Mouse (Mus musculus): Measurements from ENCODE around the gene Taf10.
"Not testable (repeated sequence)": the region's sequence is repeated elsewhere in the genome, so short reads cannot be mapped to it uniquely, and the experiment has no call there.

Gene Taf10

DNA sequence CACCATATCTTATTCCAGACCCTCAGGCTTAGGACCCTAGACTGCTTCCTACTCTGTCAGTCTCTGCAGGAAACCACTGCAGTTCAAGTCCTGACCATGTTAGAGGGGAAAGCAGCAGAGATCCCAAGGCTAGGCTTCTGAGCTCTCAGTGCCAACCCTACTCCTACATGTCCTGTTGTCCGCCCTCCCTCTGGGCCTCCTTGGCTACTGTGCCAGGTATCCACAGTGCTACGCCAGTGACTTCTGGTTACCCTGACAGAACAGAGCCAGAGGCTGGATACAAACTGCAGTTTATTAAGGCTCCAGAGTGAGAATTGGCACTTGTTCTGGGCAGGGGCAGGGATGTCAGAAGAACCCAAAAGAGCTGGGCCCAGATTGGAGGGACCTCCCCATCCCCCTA lies 8.6 kb upstream of the Taf10 start:
- DNase-seq (ENCODE audit: low spot score), result no peak

DNA sequence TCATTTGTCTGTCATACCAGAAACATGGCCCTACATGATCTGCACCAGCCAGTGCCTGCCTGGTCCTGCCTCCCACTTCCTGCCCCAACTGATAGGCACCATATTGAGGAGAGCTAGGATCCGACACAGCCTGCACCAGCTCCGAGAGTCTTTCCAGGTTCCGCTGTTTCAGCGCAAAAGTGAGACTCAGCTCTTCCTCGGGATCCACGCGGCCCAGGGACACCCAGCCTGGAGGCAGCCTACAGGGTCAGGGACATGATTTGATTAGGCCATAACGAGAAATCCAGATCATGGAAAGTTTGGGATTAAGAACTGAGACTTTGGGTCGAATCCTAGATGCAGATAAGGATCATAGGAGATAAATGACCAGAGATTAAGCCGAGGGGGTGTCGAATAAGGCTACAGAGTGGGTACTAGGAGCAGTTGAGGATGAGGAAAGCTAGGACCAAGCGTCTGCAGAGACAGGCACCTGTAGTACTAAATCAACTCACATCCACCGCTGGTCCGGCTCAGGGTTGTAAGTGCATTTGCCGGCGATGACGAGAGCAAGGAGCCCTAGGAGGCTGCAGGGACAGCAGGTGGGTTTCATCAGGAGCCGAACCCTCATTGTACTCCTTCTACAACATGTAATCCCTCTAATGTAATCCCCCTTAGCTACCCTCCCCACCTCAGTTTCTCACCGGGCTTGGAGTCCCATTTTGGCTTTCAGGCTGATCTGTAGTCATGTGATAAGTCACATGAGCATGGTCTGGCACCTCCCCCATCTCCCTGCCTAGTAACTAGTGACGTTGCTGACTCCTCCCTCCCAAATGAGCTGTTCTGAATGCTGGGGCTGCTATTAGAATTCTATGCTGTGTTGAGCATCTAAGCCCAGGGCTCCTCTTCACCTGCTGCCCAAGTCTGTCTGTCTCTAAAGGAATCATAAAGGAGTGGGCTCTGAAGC lies 7.6 kb upstream of the Taf10 start, which contains the start of gene Tpp1:
TSS of gene Tpp1 (minus strand) at position 745 of the 943 bp plus-strand sequence.
- DNase-seq (ENCODE audit: low spot score), result peak; percentile 92

DNA sequence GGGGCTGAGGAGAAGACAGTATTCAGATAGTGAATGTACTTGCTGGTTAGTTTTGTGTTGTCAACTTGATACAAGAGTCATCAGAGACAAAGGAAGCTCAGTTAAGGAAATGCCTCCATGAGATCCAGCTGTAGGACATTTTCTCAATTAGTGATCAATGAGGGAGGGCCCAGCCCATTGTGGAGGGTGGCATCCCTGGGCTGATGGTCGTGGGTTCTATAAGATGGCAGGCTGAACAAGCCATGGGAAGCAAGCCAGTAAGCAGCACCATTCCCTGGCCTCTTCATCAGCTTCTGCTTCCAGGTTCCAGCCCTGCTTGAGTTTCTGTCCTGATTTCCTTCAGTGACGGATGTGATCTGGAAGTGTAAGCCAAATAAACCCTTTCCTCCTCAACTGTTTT lies 3.6 kb upstream of the Taf10 start:
- no peak for DNase-seq (ENCODE audit: low spot score)

DNA sequence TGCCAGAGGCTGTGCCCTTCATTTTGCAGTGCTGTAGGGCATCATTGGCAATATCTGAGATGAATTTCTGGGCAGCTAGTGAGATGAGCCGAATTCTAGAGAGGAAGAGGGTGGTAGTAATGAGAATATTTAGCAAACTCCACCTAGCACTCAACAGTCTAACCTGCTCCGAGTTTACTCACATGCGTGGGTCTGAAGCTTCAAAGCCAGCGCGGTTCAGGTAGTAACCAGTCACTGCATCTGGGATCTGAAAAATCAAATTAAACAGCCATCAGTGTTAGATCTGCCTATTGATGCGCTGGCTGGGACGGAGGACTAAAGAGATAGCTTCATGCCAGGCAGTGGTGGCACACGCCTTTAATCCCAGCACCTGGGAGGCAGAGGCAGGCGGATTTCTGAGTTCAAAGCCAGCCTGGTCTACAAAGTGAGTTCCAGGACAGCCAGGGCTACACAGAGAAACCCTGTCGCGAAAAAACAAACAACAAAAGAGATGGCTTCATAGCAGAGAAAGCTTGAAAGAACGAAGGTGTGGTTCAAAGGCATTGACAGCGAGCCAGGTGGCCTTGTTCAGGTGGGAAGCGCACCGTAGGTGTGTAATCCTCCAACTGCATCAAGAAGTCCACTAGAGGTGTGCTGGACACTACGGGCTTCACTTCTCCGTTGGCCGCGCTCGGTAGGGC lies 775 bp downstream of the Taf10 start:
- DNase-seq (ENCODE audit: low spot score), result not testable (repeated sequence)

DNA sequence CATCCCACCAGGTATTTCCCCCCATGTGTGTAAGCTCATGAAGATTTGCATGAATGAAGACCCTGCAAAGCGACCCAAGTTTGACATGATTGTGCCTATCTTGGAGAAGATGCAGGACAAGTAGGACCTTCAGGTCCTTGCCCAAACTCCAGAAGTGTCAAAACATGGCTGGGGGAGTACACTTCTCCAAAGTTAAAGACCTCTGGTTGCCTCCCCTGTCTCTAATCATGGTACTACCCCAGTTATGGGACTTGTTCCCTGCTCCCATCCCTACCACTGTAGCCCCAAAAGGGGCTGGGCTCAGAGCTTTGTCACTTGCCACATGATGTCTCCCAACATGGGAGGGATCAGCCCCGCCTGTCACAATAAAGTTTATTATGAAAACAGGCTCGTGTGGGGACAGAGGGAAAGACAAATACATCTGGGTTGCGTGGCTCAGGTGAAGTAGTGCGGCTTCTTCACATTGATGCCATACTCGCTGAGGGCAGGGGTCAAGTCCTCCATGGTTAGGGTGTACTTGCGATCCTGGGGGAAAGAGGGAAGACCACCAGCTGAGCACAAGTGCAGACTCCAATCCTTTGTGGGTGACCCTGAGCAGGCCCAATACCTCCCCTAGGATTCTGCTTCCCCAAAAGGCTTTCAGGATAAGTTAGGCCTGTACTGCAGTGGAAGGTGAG lies 1.5 kb downstream of the Taf10 start:
- DNase-seq (ENCODE audit: low spot score), result not testable (repeated sequence)

DNA sequence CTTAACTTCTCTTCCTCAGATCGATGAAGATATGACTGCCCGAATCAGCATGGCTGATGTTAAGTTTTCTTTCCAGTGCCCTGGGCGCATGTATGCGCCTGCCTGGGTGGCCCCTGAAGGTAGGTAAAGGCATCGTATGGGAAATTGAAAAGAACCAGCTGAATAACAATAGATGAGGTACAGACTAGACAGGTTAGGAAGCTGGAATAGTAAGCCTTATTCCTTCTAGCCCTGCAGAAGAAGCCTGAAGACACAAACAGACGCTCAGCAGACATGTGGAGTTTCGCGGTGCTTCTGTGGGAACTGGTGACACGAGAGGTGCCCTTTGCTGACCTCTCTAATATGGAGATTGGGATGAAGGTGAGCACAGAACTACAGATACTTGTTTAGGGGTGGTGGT lies 2.2 kb downstream of the Taf10 start:
- no peak for DNase-seq (ENCODE audit: low spot score)

DNA sequence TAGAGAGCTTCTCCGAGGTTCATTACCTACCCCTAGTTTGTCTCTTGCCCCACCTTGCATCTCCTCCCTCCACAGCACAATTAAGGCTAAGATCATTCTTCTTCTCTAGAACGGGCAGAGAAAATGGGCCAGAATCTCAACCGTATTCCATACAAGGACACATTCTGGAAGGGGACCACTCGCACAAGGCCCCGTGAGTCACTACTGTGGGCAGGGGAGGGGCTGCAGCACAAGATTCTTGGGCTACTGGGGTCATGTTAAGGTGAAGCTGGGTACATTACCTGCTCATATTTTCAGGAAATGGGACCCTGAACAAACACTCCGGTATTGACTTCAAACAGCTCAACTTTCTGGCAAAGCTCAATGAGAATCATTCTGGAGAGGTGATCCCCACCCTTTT lies 3.3 kb downstream of the Taf10 start:
- DNase-seq (ENCODE audit: low spot score), result no peak

DNA sequence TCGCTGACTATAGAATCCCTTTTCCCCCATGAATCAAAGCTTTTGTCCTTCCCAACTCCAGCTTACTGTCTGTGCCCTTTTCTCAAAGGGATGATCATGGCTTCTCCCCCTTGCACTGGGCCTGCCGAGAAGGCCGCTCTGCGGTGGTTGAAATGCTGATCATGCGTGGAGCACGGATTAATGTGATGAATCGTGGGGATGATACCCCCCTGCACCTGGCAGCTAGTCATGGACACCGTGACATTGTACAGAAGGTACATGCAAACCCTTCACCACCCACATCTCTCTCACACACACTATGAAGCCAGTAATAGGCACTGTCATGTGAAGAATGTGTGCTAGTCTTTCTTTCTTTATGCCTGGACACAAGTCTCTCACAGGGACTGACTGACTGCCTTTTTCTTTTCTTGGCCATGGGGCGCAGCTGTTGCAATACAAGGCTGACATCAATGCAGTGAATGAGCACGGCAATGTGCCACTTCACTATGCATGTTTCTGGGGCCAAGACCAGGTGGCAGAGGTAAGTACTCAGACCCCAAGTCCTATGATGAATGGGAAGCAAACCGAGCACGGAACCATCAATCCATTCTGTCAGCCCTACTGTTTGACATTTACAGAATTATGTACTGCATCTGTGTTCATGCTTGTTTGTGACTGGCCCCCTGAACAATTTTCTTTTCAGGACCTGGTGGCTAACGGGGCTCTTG lies 3.9 kb downstream of the Taf10 start:
- DNase-seq (ENCODE audit: low spot score), result no peak

DNA sequence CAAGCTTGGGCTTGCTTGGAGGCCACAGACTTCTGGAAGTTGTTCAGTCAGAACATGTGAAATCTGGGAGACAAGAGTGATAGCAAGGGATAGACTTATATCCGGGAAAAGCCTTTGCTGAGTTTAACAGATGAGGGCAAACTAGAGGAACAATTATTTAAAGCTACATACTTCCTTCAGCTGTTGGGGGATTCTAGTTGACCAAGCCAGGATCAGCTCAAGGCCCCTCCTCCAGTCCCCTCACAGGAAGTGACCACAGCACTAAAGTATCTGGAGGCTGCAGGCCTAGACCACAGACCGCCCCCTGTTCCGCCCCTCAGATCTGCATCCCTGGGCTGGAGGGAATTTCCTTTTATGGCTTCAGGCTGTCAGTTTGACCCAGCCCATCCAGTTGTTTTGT lies 5.2 kb downstream of the Taf10 start:
- DNase-seq (ENCODE audit: low spot score), result no peak

DNA sequence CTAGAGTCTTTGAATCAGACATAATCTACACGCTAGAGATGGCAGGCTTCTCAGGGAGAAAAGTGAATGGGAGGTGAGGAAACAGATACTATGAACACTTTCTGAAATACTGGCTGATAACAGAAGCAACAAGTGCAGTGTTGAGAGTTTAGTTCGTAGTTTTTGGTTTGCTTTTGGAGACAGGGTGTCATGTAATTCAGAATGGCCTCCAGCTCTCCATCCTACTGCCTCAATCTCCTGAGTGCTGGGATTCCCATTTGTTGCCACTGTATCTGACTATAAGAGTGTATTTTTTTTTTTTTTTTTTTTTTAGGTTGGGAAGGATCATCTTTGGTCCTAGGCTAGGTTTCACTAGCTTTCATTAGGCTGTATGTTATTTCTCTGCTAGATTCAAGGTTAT lies 5.9 kb downstream of the Taf10 start:
- DNase-seq (ENCODE audit: low spot score), result no peak

DNA sequence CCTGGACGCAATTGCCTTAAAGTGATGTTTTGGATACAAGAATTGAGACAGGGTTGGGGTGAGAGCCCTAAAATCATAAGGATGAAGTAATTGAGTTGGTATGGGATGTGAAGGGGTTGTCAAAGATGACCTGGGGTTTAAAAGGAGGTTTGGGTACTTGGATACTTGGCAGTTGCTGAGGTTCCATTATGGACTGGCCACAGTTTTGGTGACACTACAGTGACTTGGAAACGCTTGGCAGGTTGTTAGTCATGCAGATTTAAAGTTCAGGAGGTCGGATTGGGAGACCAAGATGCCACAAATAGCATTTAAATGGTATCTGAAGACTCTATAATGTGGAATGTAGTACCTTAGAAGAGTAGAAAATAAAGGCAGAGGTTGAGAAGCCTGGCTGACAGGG lies 6.5 kb downstream of the Taf10 start:
- DNase-seq (ENCODE audit: low spot score), result no peak

DNA sequence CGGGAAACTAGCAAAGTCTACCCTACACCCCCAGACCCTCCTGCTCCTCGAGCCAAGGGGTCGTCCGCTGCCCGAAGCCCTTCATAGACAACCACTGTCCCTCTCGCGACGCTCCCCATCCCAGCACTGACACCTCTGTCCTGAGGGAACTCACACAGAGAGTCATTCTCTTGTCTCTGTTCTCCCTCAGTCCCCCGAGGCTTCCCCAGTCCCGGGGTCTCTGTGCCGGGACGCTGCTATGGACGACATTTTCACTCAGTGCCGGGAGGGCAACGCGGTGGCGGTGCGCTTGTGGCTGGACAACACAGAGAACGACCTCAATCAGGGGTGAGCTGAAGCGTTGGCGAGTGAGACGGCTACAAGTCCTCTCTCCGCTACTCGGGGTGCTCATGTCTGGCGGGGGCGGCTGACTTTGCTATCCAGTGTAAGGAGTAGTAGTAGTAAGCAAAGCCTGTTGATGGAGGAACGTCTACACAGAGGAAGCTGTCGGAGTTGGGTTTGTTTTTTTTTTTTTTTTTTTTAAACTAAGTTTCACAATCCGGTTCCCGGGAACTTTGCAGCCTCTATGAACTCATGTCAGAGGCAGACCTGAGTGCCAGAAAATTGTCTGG lies 7.1 kb downstream of the Taf10 start, which contains the start of gene Rrp8:
TSS of gene Rrp8 (minus strand) at position 475 of the 611 bp plus-strand sequence.
- DNase-seq (ENCODE audit: low spot score), result peak; percentile 70

DNA sequence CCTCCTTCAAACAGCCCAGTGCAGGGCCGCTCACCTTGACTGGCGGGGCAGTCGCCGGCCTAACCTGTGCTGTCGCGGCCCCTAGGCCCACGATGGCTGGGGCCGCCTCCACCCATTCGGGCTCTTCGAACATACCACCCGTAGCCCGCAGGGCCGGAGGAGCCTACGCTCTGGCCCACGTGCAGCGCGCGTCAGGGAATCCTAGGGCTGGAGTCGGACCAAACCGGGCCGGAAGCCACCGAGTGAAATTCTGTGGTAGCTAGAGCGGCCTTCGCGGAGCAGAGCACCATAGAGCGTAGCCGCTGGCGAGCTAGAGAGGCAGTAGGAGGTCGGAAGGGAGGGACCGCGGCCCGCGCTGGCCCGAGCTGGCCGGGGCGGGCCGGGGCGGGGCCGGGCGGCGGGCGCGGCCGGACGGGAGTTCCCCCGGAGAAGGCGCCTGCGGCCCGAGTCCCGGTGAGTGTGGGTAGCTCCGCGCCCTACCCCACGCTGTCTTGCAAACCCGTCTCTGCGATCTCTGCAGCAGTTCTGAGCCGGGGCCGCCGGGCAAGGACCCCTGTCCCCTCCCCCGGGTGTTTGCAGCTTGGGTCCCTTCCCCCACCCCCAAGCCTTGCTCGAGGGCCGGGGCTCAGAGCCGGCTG lies 7.8 kb downstream of the Taf10 start, which contains the start of gene Ilk:
TSS of gene Ilk (plus strand) at position 329 of the 638 bp plus-strand sequence.
- peak; percentile 89 for DNase-seq (ENCODE audit: low spot score)

DNA sequence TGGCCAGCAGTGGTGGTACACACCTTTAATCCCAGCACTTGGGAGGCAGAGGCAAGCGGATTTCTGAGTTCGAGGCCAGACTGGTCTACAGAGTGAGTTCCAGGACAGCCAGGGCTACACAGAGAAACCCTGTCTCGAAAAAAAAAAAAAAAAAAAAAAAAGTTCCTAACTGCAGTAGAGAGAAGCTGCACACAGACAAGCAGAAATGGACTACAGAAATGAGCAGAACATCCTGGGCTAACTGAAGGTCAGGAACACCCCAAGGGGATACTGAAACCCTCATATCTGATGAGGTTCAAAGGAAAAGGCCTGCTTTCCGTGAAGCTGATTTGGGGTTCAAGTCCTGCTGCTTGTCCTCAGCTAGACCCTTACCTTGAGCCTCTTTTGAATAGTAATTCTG lies 8.7 kb downstream of the Taf10 start:
- DNase-seq (ENCODE audit: low spot score), result not testable (repeated sequence)

DNA sequence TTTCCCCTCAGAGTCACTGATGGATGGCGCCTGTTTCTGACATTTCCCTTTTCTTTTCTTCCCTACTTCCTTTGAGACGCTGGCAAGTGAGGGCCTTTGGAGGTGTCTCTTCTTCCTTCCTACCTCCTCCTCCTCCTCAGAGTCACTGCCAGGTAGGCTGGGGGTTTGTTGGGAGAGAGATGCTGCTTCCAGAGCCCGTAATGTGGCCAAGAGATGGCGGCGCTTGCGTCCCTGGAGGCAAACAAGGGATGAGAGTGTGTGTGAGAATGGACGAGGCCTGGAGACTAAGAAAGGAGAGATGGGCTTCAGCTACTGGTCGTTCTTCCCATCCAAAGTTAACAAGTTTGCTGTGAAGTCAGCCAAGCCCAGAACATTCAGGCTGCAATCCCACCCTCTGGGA lies 9.3 kb downstream of the Taf10 start:
- DNase-seq (ENCODE audit: low spot score), result no peak

DNA sequence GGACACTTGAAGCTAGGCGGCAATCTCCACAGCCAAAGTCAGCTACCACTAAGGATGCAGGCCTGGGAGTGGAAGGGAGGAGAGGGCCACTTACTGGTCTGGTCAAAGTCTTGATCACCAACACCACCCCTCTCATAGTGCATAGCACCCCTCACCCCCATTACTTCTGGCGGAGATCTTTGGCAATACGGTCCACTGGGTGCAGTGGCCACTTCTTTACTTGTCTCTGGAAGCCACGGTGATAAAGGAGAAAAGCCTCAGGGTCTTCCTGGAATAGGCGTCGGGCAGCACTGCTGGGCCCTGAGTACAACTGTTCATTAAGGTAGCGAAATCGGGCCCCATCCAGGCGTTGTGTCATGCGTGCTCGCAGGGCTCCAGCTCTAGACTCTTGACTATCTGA lies 10.3 kb downstream of the Taf10 start:
- DNase-seq (ENCODE audit: low spot score), result no peak

DNA sequence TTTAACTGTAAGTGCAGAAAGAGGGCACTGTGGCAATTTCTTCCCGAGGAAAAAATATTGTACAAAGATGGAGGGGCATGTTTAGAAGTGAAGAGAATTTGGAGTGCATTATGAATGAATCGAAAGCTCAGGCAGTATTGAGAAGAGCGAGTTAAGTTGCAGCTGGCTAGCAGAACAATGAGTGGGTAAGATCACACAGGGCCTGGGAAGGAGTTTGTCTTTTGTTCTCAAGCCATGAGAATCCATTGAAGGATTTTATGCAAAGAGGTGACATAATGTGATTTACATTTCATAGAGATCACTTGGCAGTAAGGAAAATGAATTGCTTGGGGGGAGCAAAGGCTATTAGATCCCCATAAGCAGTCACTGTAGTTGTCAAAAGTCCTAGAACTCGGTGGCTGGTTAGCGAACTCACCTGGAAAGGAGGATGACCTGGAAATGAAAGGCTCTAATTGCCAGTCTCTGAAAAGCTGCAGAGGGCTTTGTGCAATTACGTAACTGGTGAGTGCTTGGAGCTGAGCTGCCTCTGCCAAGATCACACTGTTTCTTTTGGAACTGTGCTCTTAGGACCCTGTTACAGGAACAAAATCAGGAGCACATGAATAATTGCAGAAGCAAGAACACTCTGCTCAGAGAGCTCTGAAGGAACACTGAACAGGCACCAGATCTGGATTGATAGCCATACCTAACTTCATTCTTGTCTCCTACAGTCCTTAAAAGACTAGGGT lies 15.3 kb downstream of the Taf10 start:
- DNase-seq (ENCODE audit: low spot score), result no peak

DNA sequence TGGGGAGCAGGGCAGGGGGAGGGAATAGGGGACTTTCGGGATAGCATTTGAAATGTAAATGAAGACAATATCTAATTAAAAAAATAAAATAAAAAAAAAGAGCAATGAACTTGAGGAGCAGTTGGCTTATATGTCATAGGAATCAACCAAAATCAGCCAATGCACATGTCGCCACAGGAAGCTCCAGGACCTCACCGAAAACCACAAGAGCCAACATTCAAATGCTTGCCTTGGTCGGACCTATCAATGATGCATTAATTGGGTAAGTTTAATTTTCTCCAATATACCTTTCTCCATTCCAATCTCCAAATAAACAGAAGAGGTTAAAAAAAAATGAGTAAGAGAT lies 17.2 kb downstream of the Taf10 start:
- no peak for DNase-seq (ENCODE audit: low spot score)

DNA sequence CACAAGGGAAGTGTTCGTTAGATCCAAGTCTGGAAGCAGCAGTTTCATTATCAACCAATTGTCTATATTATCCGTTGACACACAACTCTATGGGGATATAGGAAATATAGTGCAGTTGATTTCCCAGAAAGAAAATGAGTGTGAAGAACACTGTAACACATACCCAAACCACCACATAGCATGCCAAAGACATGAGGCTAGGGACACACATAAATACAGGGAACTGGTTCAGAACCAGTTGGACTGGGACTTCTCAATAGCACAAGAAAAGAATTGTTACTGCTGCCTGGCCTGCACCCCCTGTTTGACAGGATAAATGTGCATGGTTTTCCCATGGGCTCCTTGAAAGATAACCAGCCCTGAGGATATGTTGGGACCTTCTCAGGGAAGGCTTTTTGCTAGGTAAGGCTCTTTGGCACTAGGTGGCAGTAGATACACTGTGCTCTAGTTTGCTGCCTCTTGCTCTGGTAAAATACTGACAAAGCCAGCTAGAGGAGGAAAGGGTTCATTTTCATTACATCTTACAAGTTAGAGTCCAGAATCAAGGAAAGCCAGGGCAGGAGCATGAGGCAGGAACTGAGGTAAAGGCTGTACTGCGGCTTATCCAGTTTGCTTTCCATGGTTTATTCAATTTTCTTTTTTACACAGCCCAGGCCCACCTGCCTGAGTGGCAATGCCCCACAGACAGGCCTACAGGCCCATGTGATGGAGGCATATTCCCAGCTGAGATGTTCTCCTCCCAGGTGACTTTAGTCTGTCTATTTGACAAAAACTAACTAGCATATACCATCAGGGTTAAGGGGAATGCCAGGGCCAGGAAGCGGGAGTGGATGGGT lies 17.8 kb downstream of the Taf10 start:
- DNase-seq (ENCODE audit: low spot score), result no peak
